Mouse (Mus musculus) cerebellum, postnatal 10 days (tissue): ENCODE data around the gene Nmd3.

Experiments used
- DNase-seq, 2 experiments: peaks; one replicate each; pipeline ENCODE4 v3.0.0; 2021; ENCODE audit warnings: mixed read lengths in 2 of 2

Nmd3 gene

DNA sequence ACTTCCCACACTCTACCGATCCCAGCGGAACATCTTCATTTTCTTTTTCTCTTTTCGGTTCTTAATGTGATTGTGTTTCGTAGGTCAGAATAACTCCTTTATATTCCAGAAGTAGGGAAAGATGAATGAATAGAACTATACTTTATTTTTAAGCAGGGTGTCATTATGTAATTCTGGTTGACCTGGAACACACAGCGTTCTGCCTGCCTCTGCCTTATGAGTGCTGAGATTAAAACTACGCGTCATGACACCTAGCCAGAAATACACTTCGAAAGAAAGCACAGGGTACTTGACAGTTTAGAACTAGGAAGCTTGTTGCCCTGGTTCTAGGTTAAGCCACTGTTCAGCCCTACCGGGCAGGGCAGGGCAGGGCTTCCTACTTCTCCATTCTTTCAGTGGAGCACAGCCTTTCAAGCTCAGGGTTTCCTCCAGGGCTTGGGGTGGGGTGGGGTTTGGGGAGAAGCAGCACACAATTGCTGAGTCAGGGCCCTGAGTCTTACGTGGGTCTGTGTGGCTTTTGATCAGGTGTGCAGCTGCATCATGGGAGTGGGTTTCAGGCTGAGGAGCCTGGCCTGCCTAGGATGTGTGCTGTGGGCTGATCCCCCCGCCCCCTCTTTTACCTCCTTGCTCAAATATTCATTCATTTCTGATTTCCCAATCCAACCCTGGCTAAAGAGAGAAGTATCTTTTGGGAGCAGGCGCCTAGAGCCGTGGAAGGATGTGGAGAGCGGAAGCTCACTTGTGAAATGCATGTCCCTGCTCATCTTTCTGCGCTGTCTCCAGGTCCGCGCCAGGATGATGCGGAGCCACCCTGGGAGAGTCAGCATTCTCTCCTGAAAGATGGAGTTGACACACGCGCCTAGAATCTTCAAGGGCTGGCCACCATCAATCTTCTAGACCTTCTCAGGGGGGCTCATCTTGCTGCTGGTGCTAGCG, 42.1 kb downstream of the Nmd3 start:
- no peak for DNase-seq

DNA sequence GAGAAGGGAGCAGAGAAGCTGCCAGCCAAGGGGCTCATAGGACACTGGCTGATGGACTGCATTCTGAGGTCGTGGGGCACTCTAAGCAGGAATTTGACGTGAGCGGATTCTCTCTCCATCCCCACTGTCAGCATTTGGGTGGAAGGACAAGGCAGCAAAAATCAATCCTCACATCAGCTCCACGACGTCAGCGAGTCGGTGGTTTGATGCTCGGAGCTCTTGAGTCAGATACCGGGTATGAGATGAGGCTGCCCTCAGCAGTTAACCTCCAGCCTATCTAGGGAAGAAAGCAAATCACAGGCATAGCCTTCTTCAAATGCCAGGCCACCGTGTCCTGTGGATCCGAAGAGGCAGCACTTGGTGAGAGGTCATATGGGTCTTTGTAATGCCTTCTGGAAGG, 43.4 kb downstream of the Nmd3 start:
- DNase-seq, result no peak

DNA sequence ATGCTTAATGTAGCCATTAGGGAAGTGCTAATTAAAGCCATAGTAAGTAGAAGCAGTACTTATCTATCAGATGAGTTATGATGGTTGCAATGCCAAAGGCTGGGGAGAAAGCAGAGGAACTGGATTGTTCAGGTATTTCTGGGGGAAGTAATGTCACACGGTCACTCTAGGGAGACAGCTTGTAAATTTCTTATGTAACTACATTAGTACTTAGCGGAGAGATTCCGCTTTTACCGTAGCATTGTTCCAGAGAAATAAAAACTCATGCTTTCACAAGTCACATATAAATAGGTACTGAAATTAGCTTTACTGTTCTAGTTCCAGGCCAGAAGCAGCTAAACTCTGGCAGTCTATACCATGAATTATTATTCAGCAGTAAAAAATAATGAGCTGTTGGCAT, 47.4 kb downstream of the Nmd3 start:
- DNase-seq, result no peak

DNA sequence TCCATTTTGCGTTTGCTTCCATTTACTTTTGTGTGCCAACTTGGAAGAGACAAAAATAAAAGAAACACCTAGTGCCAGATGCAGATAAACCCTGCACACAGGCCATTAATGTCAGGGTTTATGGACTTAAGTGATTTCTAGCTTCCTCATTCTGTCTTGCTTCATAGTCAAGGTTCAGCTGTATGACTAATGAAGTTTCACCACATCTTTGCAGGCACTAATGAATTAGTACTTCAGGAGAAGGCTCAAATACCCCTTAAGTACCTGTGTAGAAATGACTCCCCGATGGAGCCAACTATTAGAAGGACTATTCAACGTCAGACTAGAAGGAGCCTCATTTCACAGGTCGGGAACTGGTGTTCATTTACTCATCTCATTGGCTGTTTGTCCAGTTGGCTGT, 51.6 kb downstream of the Nmd3 start:
- no peak for DNase-seq

DNA sequence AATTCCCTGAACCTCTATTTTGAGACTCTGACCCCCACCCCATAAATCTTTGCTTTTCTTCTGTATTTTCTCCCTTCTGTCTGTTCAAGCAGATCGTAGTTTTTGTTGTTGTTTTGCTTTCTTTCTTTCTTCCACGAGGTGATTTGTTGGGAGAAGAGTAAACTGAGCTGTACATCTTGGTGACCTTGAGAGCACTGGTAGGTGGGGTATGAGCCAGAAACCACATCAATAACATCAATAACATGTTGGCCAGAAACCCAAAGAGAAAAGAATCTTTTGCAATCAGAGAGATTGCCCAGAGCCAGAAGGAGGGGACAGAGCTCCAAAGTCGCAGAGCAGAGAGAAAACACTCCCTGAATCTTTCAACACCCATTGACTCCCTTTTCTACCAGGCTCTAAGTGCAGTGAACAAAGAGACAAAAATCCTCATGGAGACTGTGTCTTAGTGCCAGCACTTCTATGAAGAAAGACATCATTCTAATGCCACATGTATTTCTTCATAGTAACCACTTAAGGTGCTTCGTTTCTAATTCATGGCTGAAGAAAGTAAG, 57.5 kb downstream of the Nmd3 start:
- no peak for DNase-seq

DNA sequence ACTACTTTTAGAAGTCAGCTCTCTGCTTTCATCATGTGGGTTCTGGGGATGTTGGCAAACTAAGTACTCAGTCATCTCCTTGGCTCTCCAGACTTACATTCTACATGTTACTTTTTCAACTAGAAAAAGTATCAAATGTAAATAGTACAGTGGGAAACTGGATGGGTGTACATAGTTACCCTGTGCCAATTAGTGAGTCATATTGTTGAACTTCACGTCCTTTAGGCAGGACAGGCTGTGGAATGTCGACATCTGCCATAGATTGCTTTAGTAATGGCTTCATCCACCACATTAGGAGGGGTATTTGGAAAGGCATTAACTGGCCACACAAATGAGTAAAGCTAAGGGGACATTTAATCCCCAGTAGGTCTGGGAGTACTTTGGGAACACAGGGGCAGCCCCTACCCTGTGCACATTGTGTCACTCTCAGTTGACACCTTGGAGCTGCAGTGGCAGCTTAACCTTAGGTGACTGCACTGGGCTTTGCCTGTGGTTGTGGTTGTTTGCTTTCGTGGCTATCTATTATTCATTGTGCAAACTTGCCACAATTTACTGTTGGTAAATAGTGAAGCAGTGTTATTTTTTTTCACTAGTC, 71.1 kb downstream of the Nmd3 start:
- no peak for DNase-seq

DNA sequence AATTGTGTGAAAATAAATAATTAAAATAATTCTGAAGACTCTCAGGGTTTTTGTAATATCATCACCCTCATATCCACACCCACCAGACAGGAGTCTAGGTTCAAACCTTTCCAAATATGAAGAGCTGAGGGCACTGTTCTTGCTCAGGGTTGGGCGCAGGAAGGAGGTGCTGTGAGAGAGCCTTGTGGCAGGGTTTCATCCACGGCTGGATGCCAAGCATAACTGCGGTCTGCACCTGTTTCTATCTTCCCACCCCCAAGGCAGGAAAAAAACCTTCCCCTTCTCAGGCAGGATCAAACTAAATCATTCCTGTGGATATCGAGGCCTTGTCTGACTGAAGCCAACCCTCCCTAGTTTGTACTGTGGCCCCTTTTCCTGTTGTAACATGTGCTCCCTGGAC, 75.7 kb downstream of the Nmd3 start:
- DNase-seq, result peak; percentile 83 to 84

DNA sequence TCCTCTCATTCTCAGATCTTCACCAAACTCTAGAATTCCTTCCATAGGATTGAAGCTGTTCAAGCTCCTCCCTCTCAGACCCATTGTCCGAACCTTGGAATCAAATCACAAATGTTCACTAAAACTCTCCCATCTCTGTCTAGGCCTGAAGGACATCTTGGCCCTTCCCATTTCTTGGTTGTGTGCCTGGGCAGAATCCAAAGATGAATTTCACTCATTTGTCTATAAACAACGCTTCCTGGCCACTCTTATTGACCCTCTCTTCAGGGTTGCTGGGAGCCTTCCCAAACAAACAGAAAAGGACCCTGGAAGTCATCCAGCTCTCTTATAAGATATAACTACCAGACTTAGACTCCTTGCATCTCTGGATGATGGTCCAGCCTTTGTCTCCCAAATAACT, 76.2 kb downstream of the Nmd3 start:
- peak; percentile 9 to 27 for DNase-seq

DNA sequence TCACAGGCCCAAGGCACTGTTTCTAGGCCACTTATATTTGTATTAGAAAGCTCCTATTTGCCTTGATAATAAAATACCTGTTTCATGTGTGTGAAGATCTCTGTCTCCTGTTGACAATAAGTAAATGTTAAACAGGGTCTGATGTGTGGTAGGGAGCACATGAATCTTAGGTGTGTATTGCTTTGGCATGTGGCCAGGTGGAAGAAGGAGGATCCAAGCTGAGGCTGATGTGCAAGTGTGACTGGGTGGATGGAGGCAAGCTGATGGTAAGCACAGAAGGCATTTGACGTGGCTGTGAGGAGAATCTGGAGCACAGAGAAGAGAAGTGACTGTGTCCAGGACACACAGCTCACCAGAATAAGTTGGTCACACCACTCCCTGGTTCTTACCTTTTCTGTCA, 77.3 kb downstream of the Nmd3 start:
- DNase-seq, result peak; percentile 11 to 22

DNA sequence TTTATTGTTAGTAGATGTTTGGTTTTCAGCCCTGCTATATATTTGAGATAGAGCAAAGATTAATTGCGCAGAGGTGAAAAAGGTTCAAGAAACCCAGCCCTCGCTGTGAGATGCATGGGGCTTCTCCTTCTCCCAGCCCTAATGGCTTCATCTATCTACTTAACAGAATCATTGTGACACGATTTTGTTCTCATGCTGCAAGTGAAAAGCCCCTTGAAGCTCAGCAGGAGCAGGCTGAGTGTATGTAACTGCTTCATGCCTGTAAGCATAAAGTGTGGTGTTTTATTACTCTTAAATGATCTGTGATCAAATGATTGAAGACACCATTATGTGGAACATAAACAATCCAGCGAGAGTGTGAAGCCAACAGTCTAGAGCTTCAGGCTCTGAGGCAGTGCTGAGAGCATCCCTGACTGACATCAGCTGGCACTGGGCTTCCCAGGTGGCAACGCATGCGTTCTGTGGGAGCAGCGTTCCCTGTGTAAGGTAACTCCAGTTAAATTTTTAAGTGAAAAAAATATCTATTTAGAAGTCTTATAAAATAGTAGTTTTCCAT, 79.1 kb downstream of the Nmd3 start:
- no peak for DNase-seq

DNA sequence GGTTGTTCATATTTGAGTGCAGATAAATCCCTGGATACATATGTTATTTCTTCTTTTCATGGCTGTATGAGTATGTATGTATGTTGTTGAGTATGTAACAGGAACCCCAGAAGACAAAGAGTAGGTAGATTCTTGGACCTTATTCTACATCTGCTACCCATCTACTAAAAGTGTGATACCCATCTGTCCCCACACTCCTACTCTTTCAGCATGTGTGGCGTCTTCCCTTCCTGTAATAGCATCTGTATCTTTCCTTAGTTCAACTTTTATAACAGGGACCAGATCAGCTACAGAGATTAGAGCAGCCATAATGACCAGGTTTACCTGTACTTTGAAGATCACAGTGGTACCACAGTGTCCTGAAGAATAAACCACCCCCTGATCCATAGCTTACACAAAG, 81.4 kb downstream of the Nmd3 start:
- DNase-seq, result no peak
